Mouse (Mus musculus): ENCODE measurements around the gene Col27a1. TPM values are rescaled to one million over a fixed set of nuclear protein-coding genes. Genes with fewer than 3 reads are reported as not detected.
A peak's percentile ranks its signal among the peaks of the same experiment; 100 is the strongest.

Col27a1 gene
- polyA plus RNA-seq, 1 experiment from 2014 or later = 26.1 TPM

GRCm38 (mm10) chr4:63262941-63263340 is 49.1 kb downstream of the Col27a1 start:
- Histone ChIP-seq H3K4me3 (no peak overlapping the region), H3K9ac (no peak overlapping the region), H3K36me3 (peaks cover 81% of the 10 kb centered on the region), H3K27ac (no peak overlapping the region), H3K9me3 (no peaks in the 10 kb centered on the region), H3K4me2 (no peak overlapping the region), H3K27me3 (no peaks in the 10 kb centered on the region), H3K4me1 (peaks cover 13% of the 10 kb centered on the region)
- 69% methylated on average over 1 of the region's 1 CpGs for WGBS
- ATAC-seq (ENCODE audit: insufficient number of reproducible peaks, insufficient read depth, low FRiP score, low TSS enrichment, low read depth) = no peak

- H3K36me3 ChIP-seq = peaks cover 85% of the 10 kb centered on the region
- H3K4me2 ChIP-seq = no peak overlapping the region
- H3K27ac ChIP-seq = no peak overlapping the region
- H3K9ac ChIP-seq = no peak overlapping the region
- no peaks in the 10 kb centered on the region for H3K9me3 ChIP-seq
- no peaks in the 10 kb centered on the region for H3K27me3 ChIP-seq
- H3K4me1 ChIP-seq = peaks cover 13% of the 10 kb centered on the region
- ATAC-seq (ENCODE audit: insufficient number of reproducible peaks, insufficient read depth, low FRiP score, low TSS enrichment, low read depth) = no peak
- no peak overlapping the region for H3K4me3 ChIP-seq
- 91% methylated on average over 6 of the region's 6 CpGs for WGBS
These were observed 52.5 kb downstream of the Col27a1 start for GRCm38 (mm10) chr4:63266276-63266675.

DNA sequence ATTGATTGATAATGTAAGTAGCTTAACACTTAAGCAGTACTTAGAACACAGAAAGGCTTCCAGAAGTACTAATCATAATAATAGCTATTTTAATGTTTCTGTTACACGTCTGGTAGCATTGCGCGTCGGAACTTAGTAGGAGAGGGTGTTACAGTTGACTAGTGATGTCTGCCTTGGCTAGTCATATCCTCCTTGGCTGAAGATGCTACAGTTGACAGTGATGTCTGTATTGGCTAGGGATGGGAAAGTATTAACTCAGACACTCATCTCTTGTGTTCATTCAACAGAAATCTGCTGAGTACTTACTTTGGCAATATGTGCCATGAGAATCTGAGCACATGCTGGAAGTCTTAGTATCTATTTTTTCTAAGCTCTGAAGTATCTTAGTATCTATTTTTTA is 53.3 kb downstream of the Col27a1 start:
- H3K4me3 ChIP-seq = no peak overlapping the region
- no peak overlapping the region for H3K27ac ChIP-seq
- no peaks in the 10 kb centered on the region for H3K9me3 ChIP-seq
- H3K4me1 ChIP-seq = peaks cover 8% of the 10 kb centered on the region
- no peak overlapping the region for H3K4me2 ChIP-seq
- WGBS = 94% methylated on average over 4 of the region's 4 CpGs
- no peak for ATAC-seq (ENCODE audit: insufficient number of reproducible peaks, insufficient read depth, low FRiP score, low TSS enrichment, low read depth)
- peaks cover 87% of the 10 kb centered on the region for H3K36me3 ChIP-seq
- no peaks in the 10 kb centered on the region for H3K27me3 ChIP-seq
- H3K9ac ChIP-seq = no peak overlapping the region

- H3K9me3 ChIP-seq = no peaks in the 10 kb centered on the region
- H3K27me3 ChIP-seq = no peaks in the 10 kb centered on the region
- whole genome bisulfite sequencing = 83% methylated on average over 1 of the region's 1 CpGs
- H3K27ac ChIP-seq = no peak overlapping the region
- no peak overlapping the region for H3K4me3 ChIP-seq
- H3K36me3 ChIP-seq = peaks cover 89% of the 10 kb centered on the region
- no peak for ATAC-seq (ENCODE audit: insufficient number of reproducible peaks, insufficient read depth, low FRiP score, low TSS enrichment, low read depth)
- H3K9ac ChIP-seq = no peak overlapping the region
- H3K4me1 ChIP-seq = peaks cover 5% of the 10 kb centered on the region
- no peak overlapping the region for H3K4me2 ChIP-seq
These were observed 53.8 kb downstream of the Col27a1 start for GRCm38 (mm10) chr4:63267586-63267985.

DNA sequence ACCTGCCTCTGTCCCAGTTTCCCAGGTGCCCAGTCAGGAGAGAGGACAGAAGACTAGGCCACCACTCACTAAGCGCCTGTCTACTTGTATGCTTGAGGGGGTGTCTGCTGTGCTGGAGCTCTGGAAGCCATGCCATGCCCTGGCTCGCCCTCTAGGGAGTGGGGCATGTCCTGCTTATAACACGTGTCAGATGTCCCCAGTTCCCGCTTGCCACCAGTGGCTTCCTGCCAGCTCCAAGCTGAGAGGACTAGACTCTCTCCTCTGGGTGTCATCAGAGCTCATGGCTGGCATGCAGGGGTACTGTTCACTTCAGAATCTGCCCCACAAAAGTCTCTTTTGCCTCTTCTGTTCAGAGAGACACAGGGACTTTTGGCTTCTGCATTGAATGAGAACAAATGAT is 55.0 kb downstream of the Col27a1 start:
- Histone ChIP-seq H3K4me2 (no peak overlapping the region), H3K27ac (no peak overlapping the region), H3K9me3 (no peaks in the 10 kb centered on the region), H3K27me3 (no peaks in the 10 kb centered on the region), H3K36me3 (peaks cover 95% of the 10 kb centered on the region), H3K4me3 (no peak overlapping the region), H3K9ac (no peak overlapping the region), H3K4me1 (no peaks in the 10 kb centered on the region)
- no peak for ATAC-seq (ENCODE audit: insufficient number of reproducible peaks, insufficient read depth, low FRiP score, low TSS enrichment, low read depth)
- 51% methylated on average over 4 of the region's 4 CpGs for WGBS

GRCm38 (mm10) chr4:63274516-63274915 is 60.7 kb downstream of the Col27a1 start:
- Histone ChIP-seq H3K9ac (no peak overlapping the region), H3K27ac (no peak overlapping the region), H3K27me3 (no peaks in the 10 kb centered on the region), H3K9me3 (no peaks in the 10 kb centered on the region), H3K4me1 (no peaks in the 10 kb centered on the region), H3K4me2 (no peak overlapping the region), H3K36me3 (peaks cover 94% of the 10 kb centered on the region), H3K4me3 (no peak overlapping the region)
- ATAC-seq (ENCODE audit: insufficient number of reproducible peaks, insufficient read depth, low FRiP score, low TSS enrichment, low read depth) = no peak
- WGBS = 67% methylated on average over 1 of the region's 1 CpGs

DNA sequence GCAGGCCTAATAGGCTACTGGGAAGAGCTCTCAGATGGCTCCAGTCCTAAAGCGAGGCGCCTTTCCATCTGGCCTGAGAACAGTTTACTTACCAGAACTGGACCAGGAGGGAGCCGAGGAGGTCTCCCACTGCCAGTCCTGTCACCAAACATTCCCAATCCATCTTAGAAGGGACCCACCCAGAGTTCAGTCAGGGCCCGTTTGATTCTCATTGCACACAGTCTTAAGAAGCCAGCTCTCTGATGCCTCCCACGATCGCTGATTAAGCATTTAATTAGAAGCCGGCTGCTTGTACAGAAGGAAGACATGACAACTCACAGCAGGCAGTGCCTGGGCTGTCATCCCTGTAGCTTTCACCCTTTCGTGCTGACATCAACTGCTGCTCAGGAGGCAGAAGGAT is 61.4 kb downstream of the Col27a1 start:
- WGBS = 60% methylated on average over 8 of the region's 8 CpGs
- H3K27ac ChIP-seq = no peak overlapping the region
- no peak overlapping the region for H3K4me2 ChIP-seq
- no peaks in the 10 kb centered on the region for H3K27me3 ChIP-seq
- H3K4me1 ChIP-seq = no peaks in the 10 kb centered on the region
- no peaks in the 10 kb centered on the region for H3K9me3 ChIP-seq
- peaks cover 91% of the 10 kb centered on the region for H3K36me3 ChIP-seq
- no peak overlapping the region for H3K9ac ChIP-seq
- ATAC-seq (ENCODE audit: insufficient number of reproducible peaks, insufficient read depth, low FRiP score, low TSS enrichment, low read depth) = no peak
- no peak overlapping the region for H3K4me3 ChIP-seq

GRCm38 (mm10) chr4:63276571-63276970 is 62.8 kb downstream of the Col27a1 start:
- no peak overlapping the region for H3K4me3 ChIP-seq
- H3K4me2 ChIP-seq = no peak overlapping the region
- WGBS = 89% methylated on average over 1 of the region's 1 CpGs
- H3K27ac ChIP-seq = no peak overlapping the region
- H3K9me3 ChIP-seq = no peaks in the 10 kb centered on the region
- H3K36me3 ChIP-seq = peaks cover 90% of the 10 kb centered on the region
- no peaks in the 10 kb centered on the region for H3K4me1 ChIP-seq
- no peak for ATAC-seq (ENCODE audit: insufficient number of reproducible peaks, insufficient read depth, low FRiP score, low TSS enrichment, low read depth)
- no peaks in the 10 kb centered on the region for H3K27me3 ChIP-seq
- no peak overlapping the region for H3K9ac ChIP-seq

- 88% methylated on average over 7 of the region's 7 CpGs for WGBS
These were observed 65.0 kb downstream of the Col27a1 start for GRCm38 (mm10) chr4:63278821-63279220.

GRCm38 (mm10) chr4:63281694-63282093 is 67.9 kb downstream of the Col27a1 start:
- Histone ChIP-seq H3K36me3 (peaks cover 93% of the 10 kb centered on the region), H3K9me3 (no peaks in the 10 kb centered on the region), H3K4me3 (no peak overlapping the region), H3K27me3 (no peaks in the 10 kb centered on the region), H3K27ac (peak overlapping the region; percentile 44), H3K4me2 (no peak overlapping the region), H3K9ac (no peak overlapping the region), H3K4me1 (peaks cover 8% of the 10 kb centered on the region; the same call in 1 of the 2 replicates)
- 0 out of 2 replicates have a peak, but pooled peaks have one; percentile 29 for ATAC-seq (ENCODE audit: insufficient number of reproducible peaks, insufficient read depth, low FRiP score, low TSS enrichment, low read depth)
- WGBS = 75% methylated on average over 6 of the region's 6 CpGs

More at GRCm38 (mm10) chr4:63278821-63279220, 65.0 kb downstream of the Col27a1 start:
- peaks cover 90% of the 10 kb centered on the region for H3K36me3 ChIP-seq
- peaks cover 8% of the 10 kb centered on the region; the same call in 1 of the 2 replicates for H3K4me1 ChIP-seq
- H3K4me3 ChIP-seq = no peak overlapping the region
- no peak overlapping the region for H3K27ac ChIP-seq
- ATAC-seq (ENCODE audit: insufficient number of reproducible peaks, insufficient read depth, low FRiP score, low TSS enrichment, low read depth) = no peak
- H3K9me3 ChIP-seq = no peaks in the 10 kb centered on the region
- H3K9ac ChIP-seq = no peak overlapping the region
- H3K4me2 ChIP-seq = no peak overlapping the region
- no peaks in the 10 kb centered on the region for H3K27me3 ChIP-seq

DNA sequence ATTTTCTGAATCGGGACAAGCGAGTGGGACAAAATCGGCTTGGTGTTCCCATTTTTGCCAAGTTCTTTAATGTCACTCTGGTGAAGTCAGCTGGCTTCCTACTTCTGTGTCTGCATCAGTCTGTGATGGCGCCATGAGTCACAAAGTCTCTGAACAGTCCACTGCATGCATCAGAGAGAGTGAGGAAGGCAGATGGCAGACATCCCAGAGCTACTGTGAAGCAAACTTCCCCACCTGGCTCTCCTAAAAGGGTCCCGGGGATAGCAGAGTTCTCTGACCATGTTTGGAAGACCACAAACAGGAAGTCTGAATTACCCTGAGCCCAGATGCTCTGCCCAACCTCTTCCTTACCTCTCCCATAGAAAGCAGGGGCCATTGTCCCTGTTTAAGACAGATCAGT is 69.5 kb downstream of the Col27a1 start:
- WGBS = 75% methylated on average over 5 of the region's 5 CpGs

GRCm38 (mm10) chr4:63286034-63286433 is 72.2 kb downstream of the Col27a1 start:
- peaks cover 71% of the 10 kb centered on the region for H3K36me3 ChIP-seq
- no peak overlapping the region for H3K4me3 ChIP-seq
- H3K9ac ChIP-seq = no peak overlapping the region
- ATAC-seq (ENCODE audit: insufficient number of reproducible peaks, insufficient read depth, low FRiP score, low TSS enrichment, low read depth) = no peak
- H3K27me3 ChIP-seq = no peaks in the 10 kb centered on the region
- H3K27ac ChIP-seq = no peak overlapping the region
- no peak overlapping the region for H3K4me2 ChIP-seq
- H3K4me1 ChIP-seq = peaks cover 23% of the 10 kb centered on the region
- WGBS = 87% methylated on average over 4 of the region's 4 CpGs
- no peaks in the 10 kb centered on the region for H3K9me3 ChIP-seq

More for the DNA sequence above, 69.5 kb downstream of the Col27a1 start:
- Histone ChIP-seq H3K4me1 (peaks cover 8% of the 10 kb centered on the region; the same call in 1 of the 2 replicates), H3K27me3 (no peaks in the 10 kb centered on the region), H3K36me3 (peaks cover 90% of the 10 kb centered on the region), H3K4me2 (no peak overlapping the region), H3K27ac (no peak overlapping the region), H3K9ac (no peak overlapping the region), H3K4me3 (no peak overlapping the region), H3K9me3 (no peaks in the 10 kb centered on the region)
- no peak for ATAC-seq (ENCODE audit: insufficient number of reproducible peaks, insufficient read depth, low FRiP score, low TSS enrichment, low read depth)
